Mouse (Mus musculus) E14TG2a.4 (cell line): ENCODE measurements at regions not wholly inside any gene's neighbourhood (a gene's known extent, or its start where the extent isn't known, plus 50 kb on each side); places are given as distances from the start of the nearest gene placed in this dataset.

Source experiments
- CTCF ChIP-seq: conservative IDR thresholded peaks from 2 replicates; pipeline ENCODE4 v1.5.1; 2014; ENCODE audit warnings: low read length
- NANOG ChIP-seq: IDR thresholded peaks from 2 replicates; pipeline ENCODE4 v1.6.1; 2014; ENCODE audit warnings: borderline replicate concordance, low read length, mixed read lengths
- POU5F1 ChIP-seq: IDR thresholded peaks from 2 replicates; pipeline ENCODE4 v1.6.1; 2014; ENCODE audit warnings: low read length, borderline replicate concordance

DNA sequence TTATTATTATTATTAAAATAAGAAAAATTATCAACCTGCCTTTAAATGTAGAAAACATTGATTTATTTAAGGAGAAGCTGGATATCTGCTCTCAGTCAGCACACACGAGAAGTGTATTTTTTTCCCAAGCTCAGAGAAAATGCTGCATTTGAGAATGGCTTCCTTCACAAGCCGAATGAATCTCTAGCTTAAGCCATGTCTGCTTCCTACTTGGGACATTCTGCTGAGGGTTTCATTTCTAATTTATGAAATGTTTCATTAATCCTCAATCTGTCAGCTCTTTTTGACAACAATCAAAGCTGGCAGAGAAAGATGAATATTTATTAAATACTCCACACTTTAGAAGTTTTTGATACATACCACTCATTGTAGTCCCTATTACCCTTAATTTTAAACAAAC is 622.4 kb upstream of the Cypt12 start:
- no peak for TF ChIP-seq CTCF
- TF ChIP-seq NANOG: no peak
- no peak for TF ChIP-seq POU5F1
